Mouse (Mus musculus) erythroblast, adult 5-6 weeks (primary cell): ENCODE data around the gene Nynrin. TPM values are rescaled to one million over a fixed set of nuclear protein-coding genes. Genes with fewer than 3 reads are reported as not detected.

Experiments
- ATAC-seq: replicated peaks from 2 replicates; pipeline ENCODE4 v1.8.0; 2016; ENCODE audit warnings: moderate number of reproducible peaks, mild to moderate bottlenecking, moderate TSS enrichment, inconsistent platforms; ENCODE audit not compliant: poor library complexity, low FRiP score, severe bottlenecking
- total RNA-seq, 2 experiments: library from RNA; stranded (forward) in 1 of 2; stranded (reverse) in 1 of 2; fragments of 150-400 nt in 1 of 2; fragments of 200-764, 138-1000 nt in 1 of 2; gene quantifications; 2 replicates each; pipeline versions ENCODE4 v1.2.3 to v1.2.4; 2015 to 2017; ENCODE audit warnings: low replicate concordance in 2 of 2

The Nynrin gene
- total RNA-seq, 2 experiments from 2014 or later, result 0.38 to 0.77 TPM

DNA sequence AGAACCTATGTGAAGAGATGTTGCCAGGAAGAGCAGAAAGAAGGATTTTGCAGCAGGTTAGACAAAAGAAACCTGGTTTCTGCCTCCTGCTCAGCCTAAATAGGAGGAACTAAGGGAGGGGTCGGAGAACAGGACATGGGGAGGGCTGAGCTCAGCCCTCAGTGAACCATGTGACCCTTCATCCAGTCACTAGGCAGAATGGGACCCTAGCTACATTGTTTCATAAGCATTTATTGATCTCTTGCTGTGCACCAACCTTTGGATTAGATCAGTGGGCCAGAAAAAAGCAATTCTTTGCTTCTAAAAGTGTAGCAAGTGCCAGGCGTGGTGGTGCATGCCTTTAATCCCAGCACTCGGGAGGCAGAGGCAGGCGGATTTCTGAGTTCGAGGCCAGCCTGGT lies 15.5 kb upstream of the Nynrin start:
- no peak for ATAC-seq

DNA sequence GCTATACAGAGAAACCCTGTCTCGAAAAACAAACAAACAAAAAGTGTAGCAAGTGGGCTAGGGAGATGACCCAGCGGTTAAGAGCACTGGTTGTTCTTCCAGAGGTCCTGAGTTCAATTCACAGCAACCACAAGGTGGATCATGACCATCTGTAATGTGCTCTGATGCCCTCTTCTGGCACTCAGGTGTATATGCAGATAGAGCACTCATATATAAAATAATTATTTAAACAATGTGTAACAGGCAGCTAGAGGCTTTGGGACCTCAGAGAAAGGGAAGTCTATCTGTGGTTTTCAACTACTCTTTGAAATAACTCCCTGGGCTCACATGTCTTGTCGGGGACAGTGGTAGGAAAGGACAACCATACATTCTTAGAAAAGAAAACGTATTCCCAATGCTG lies 15.1 kb upstream of the Nynrin start:
- no peak for ATAC-seq

DNA sequence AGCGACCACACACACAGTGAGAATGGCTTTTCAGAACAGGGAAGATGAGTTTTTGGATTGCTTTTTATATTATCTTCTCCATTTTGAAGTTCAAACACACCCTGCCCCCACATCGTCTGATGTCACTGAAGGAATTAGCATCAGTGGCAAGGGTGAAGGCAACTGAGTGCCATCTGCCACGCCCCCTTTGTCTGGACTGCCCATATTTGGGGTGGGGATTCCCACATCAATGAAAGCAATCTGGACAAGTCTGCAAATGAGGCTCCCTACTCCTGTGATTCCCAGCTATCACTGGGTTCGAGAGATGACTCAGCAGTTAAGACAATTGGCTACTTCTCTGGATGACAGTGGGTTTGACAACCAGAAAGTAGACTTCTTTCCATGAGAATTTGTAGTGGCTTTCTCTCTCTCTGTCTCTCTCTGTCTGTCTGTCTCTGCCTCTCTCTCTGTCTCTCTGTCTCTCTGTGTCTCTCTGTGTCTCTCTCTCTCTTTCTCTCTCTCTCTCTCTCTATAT lies 12.9 kb upstream of the Nynrin start:
- no peak for ATAC-seq

DNA sequence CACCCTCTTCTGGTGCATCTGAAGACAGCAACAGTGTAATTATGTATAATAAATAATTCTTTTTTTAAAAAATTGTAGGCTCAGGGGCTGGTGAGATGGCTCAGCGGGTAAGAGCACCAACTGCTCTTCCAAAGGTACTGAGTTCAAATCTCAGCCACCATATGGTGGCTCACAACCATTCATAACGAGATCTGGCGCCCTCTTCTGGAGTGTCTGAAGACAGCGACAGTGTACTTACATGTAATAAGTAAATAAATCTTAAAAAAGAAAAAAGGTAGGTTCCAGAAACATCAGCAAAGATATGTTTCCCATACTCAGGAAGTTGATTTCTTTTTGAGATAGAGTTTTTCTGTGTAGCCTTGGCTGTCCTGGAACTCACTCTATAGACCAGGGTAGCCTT lies 11.0 kb upstream of the Nynrin start:
- no peak for ATAC-seq

DNA sequence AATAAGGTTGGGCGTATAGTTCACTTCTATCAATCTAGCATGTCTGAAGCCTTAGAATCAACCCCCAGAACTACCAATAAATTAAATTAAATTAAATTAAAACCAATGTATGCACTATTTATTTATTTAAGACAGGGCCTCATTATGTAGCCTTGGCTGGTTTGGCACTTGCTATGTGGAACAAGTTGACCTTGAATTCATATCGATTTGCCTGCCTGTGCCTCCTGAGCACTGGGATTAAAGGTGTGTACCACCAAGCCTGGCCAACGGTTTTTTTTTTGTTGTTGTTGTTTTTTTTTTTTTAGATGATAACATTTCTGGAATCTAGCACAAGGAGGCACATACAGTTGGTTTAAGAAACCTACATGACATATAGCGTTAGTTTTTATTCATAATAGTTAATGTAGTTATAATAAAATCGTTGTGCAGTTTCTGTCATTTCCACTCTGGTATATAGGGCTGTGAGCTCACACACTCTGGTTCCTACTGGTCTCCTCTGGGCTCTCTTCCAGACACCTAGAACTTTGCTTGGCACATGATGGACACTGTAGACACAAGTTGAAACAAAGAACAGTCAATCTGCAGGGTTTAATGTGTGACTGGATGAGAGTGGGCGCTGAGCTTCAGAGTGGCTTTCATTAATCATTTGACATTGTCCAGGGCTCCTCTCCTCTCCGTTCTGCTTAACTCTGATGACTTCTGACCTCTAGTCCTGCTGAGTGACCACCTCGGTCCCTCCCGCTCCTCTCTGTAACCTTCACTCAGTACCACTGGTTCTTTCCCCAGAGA lies 8.1 kb upstream of the Nynrin start:
- no peak for ATAC-seq

DNA sequence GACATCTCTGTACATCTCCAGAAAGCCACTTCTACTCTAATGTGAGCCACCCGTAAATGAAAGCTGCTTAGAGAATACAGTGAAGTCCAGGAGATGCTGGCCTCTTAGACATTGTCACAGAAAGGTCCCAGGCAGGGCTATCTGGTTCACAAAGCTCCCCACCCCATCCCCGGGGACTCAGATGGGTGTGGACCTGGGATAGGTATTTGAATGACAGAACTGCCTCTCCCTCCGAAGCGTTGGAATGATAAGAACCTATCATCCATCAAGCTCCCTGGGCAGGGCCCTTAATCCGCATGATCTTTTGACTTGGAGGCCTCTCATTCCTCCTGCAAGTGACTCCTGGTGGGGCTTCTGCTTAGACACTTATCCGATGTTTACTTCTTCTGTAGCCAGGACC lies 2.9 kb upstream of the Nynrin start:
- ATAC-seq, result no peak

DNA sequence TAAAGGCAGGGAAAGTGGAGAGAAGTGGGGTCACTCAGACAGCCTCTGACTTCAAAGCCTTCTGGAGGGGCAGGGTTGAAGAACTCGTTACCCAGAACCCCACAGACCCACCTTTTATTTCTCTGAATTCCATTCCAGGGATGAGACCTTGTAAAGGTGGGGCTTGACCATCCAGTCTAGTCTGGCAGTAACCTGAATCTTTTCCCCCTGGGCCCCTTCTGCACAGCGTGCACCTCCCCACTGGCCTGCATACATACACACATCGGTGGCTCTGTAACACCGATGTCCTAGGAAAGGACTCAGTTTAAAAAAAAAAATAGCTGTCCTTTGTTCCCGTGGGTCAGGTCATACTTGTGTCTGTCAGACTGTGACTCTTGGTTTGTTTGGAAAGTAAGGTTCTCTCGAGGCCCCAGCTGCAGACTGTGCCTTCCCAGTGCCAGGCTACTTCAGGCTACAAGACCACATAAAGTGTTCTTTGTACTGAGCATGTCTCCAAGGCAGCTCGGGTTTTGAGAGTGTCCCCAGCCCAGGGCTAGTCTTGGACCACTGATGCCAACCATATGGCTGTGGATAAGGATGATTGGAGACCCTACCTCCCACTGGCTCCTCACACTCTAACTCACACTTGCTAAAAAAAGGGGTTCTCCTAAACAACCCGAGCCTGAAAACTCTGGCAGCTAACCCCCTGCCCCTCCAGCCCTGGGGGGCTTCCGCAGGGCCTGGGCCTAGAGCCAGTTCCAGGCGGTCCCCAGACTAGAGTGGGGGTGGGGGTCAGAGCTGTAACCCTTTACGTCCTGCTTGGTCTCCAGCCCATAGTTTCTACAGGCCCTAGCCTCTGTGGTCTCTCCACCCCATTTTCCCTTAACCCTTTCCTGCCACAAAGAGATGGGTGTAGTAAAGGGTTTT lies 911 bp upstream of the Nynrin start:
- no peak for ATAC-seq

DNA sequence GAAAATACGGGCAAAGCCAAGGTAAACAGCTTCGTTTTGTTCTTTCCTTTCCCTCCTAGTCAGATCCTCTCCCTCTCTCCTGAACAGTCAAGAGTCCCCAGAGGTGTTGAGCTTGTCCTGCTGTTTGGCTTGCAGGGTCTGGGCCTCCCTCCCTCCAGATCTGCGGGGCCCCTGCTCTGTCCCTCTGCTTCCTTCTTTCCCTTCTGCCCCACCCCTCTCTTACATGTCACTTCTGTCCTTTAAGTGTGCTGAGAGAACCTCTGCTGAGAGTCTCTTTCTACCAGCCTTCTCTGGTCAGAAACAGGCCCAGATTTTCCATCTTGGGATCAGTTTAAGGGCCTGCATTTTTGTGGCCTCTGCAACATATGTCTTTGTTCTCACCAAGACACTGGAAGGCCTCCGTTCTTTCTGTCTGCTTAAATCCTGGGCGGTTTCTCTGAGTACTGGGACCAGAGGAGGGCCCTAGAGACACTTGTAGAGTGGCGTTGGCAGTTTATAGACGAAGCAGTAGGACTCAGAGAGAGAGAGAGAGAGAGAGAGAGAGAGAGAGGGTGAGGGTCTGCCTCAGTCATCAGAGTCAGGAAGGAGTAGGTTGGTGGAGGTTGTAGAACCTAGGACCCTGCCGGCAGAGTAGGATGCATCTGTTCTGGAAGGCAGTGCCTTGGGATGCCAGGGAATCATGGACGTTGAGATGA lies 743 bp downstream of the Nynrin start:
- ATAC-seq, result no peak

DNA sequence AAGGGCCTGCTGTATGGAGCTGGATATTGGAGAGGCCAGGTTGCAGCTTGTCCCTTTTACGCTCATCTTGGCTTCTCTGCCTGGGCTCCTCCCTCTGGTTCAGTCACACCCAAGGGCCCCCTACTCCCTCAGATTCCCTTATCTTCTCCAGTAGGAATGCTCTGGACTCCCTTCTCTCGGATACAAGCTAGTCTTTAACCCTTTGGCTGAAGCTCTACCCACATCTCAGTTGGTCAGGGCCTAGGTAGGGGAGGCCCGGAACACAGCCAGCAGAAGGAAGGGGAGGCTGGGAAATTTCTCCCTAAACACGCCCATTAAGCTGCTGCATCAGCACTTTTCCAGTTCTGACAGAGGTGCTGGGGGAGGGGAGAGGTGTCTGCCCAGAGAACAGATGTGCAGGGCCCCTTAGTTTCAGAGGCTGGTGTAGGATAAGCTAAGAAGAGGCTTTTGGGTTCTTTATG lies 1.3 kb downstream of the Nynrin start:
- no peak for ATAC-seq

DNA sequence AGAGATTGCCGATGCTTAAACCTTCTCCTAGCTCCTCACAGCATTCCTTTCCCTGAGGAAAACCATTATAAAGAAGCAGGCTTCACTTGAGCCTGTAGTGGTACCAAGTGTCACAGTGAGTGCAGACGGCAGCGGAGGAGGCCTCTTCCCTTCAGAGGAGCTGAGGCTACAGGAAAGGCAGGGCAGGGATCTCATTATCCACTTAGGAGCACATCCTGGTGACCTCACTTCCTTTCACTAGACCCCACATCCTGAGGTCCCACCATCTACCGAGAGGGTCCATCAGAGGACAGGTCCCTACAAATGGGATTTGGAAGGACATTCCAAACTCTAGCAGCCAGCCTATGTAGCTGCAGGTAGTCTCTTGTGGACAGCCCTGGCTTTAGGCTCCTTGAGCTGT lies 3.8 kb downstream of the Nynrin start:
- ATAC-seq, result no peak

DNA sequence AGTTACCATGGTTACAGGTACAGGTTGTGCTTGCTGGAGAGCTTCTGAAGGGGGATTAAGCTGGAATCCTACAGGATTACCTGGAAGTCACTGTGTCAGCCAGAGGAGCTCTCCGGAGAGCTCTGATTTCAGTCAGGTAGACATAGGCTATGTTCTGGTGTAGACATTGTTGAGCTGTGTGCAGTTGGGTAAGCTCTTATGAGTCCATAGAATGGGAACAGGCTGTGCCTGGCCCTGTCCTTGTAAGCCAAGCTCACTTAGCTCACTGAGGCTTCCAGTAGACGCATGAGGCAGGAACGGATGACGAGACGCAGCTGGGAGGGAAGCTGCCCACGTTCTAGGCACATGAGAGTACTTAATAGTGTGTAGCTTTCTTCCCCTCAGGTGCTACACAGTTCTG lies 8.4 kb downstream of the Nynrin start:
- no peak for ATAC-seq

DNA sequence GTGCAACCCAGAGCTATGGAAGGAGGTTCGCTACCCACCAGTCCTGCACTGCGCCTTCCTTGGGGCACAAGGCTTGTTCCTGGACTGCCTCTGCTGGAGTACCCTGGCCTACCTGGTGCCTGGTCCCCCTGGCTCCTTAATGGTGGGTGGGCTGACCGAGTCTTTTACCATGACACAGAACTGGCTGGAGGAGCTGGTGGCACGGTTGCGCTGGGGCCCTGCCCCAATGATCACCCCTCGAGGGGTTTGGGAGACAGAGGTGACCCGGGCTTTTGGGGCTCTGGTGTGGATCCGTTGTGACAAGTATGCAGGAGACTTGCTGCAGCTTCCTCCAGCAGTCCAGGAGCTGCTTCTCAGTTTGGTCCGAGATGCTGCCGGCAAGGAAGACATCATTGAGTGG lies 9.2 kb downstream of the Nynrin start:
- no peak for ATAC-seq

DNA sequence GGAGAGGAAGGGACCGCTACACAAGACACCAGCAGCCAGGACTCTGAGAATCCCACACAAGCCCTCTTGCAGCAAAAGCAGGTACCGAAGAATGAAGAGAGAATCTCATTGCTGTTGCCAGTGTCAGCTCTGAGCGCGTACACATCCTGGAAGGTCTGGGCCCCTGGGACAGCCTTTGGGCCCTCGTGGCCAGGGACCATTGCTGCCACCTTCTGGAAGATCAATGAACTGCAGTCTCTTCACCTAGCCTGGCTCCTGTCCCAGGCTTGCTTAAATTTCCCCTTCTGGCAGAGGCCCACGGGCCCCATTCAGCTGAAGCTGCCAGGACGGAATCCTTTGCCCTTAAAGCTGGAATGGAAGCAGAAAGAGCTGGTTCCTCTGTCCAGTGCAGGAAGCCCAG lies 10.0 kb downstream of the Nynrin start:
- peak; percentile 77 for ATAC-seq

DNA sequence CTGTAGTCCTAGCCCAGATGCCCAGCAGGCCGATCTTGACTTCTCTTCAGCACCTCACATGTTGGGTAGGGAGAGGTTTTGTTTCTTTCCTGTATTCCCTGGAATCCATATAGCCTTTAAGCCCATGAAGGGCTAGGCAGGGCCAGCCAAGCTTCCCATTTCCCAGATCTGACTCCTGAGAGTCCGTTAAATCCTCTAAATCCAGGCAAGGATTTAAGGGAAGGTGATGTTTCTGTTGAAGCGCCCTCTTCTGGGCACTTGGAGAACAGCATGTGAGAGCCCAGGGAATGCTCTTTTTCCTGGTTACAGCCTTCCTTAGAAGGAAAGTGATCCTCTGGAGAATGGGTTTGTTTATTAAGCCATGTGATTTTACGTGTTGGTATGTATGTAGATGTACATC lies 13.2 kb downstream of the Nynrin start:
- ATAC-seq, result peak; percentile 42; the same call in 1 of the 2 replicates

DNA sequence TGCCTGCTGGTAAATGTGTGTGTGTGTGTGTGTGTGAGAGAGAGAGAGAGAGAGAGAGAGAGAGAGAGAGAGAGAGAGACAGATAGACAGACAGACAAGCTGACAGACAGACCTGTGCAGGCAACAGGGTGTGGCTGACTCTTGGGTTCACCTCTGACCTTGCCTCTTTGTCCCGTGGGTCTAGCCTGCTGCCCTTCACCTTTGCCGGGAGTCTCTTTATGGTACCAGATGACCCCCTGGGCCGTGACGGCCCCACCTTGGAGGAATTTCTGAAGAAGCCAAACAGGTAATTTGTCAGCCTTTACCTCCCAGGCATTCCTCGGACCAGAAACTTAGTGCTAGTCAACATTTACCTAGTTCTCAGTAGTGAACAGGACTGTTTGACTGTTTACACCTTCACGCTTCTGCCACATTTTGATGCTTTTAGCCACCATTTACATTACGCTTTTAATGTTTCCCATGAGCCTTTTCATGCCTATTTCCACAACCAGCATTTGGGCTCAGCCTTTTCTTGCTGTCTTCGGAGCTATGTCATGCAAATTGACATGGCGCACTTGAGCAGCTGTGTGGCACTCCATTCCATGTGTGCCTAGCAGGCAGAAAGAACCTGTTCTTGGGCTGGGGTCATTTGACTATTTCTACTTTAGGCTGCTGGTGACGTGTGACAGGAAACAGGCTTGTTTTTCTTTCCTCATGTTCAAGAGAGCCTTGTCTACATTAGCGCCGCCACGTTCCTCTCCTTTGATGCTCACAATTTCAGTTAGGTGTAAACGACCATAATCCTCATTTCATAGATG lies 14.6 kb downstream of the Nynrin start:
- ATAC-seq, result no peak

DNA sequence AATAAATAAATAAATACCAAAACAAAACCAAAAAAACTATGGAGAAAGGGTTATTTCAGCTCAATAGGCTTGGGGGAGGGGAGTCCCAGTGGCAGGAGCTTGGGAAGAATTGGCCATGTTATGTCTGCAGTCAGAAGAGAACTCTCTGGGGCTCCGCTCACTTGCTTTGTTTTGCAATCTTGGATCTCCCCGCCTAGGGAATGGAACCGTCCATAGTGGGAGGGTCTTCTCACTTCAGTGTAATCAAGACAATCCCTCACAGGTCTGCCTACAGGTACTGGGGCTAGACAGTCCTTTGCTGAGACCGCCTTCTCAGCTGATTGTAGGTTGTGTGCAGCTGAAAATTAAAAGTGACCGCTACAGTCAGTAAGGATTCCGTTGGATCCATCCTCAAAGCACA lies 15.7 kb downstream of the Nynrin start:
- ATAC-seq, result no peak

DNA sequence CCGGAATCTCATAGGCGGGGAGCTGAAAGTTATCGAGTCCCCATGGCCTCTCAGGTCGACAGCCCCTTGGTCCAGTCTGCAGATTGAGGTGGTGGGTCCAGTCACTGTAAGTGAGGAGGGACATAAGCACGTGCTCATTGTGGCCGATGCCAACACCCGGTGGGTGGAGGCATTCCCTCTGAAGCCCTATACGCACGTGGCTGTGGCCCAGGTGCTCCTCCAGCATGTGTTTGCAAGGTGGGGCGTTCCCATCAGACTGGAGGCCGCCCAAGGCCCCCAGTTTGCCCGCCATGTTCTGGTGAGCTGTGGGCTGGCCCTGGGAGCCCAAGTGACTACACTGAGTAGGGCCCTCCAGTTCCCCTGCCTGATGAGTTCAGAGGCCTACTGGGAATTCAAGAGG lies 18.2 kb downstream of the Nynrin start:
- ATAC-seq, result no peak

DNA sequence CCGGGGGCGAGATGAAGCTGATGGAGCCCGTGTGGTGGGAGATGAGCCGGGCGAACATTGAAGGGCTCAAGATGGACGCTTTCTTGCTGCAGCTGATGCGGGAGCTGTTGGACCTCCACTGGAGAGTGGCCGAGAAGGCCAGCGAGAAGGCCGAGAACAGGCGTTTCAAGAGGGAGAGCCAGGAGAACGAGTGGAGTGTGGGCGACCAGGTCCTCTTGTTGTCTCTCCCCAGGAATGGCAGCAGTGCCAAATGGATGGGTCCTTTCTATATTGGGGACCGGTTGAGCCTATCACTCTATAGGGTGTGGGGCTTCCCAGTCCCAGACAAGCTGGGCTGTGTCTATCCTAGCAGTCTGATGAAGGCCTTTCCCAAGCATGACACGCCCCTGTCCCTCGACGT lies 18.7 kb downstream of the Nynrin start:
- ATAC-seq, result no peak

DNA sequence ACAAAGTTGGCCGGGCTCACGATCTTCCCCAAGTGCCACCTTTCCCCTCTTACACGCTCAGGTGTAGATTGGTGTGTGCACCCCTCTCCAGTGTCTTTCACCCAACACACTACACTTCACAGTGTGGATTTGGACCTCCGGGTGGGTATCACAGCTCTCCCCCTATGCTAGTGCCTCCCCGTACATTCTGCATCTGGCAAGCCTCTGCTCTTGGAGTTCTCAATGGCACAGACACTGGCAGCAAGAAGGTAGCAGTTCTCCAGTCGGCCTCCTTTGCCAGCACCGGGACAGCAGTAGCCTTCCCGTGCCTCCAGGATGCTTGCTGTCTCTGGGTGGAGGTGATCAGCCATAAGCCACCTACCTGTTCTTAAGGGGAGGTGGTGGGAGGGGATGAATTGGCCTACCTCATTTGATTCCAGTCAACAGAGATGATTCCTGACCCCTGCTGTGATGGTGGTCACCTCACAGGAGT lies 19.5 kb downstream of the Nynrin start:
- 0 out of 2 replicates have a peak, but pooled peaks have one; percentile 15 for ATAC-seq
